Mouse (Mus musculus) MEL (cell line): Measurements from ENCODE around the gene Tmprss2. TPM values are rescaled to one million over a fixed set of nuclear protein-coding genes. Genes with fewer than 3 reads are reported as not detected.

Experiments used
- DNase-seq: peaks from one replicate; pipeline ENCODE4 v3.0.0; 2011; ENCODE audit warnings: low read depth, low spot score
- H3K27ac ChIP-seq: 2 replicates; pipeline ENCODE4 v1.5.1; 2012; ENCODE audit warnings: low read depth, mild to moderate bottlenecking, control low read depth, low read length, moderate library complexity; ENCODE audit not compliant: control insufficient read depth
- H3K27me3 ChIP-seq, 2 experiments: fragments of 150-350 bp in 1 of 2; sonication (generic) in 1 of 2; 2 replicates each; pipeline ENCODE4 v1.6.1; 2012; ENCODE audit warnings: low read length in 2 of 2, mild to moderate bottlenecking in 2 of 2, improper control_type of control experiment in 1 of 2, moderate library complexity in 1 of 2; ENCODE audit not compliant: insufficient read depth in 2 of 2, control insufficient read depth in 1 of 2
- H3K36me3 ChIP-seq, 2 experiments: 2 replicates each; pipeline ENCODE4 v1.6.1; 2012 to 2014; ENCODE audit warnings: low read length in 2 of 2, improper control_type of control experiment in 1 of 2, inconsistent platforms in 1 of 2, mild to moderate bottlenecking in 1 of 2; ENCODE audit not compliant: insufficient read depth in 2 of 2, control insufficient read depth in 1 of 2
- H3K4me1 ChIP-seq, 2 experiments: fragments of 150-350 bp in 1 of 2; sonication (generic) in 1 of 2; 2 replicates each; pipeline ENCODE4 v1.6.1; 2012; ENCODE audit warnings: low read length in 2 of 2, improper control_type of control experiment in 1 of 2, mild to moderate bottlenecking in 1 of 2; ENCODE audit not compliant: insufficient read depth in 2 of 2, control insufficient read depth in 1 of 2
- H3K4me3 ChIP-seq, 2 experiments: fragments of 150-350 bp in 1 of 2; sonication (generic) in 1 of 2; 2 replicates each; pipeline ENCODE4 v1.5.1; 2012; ENCODE audit warnings: low read depth in 2 of 2, low read length in 2 of 2, mild to moderate bottlenecking in 2 of 2, moderate library complexity in 2 of 2, control low read depth in 1 of 2, improper control_type of control experiment in 1 of 2; ENCODE audit not compliant: control insufficient read depth in 1 of 2, insufficient read depth in 1 of 2
- H3K79me2 ChIP-seq: 2 replicates; pipeline ENCODE4 v1.6.1; 2012; ENCODE audit warnings: mild to moderate bottlenecking, low read length, moderate library complexity; ENCODE audit not compliant: control insufficient read depth, poor library complexity, insufficient read depth
- H3K9ac ChIP-seq: 2 replicates; pipeline ENCODE4 v1.6.1; 2012; ENCODE audit warnings: low read depth, mild to moderate bottlenecking, control low read depth, low read length, moderate library complexity; ENCODE audit not compliant: control insufficient read depth, poor library complexity, severe bottlenecking
- H3K9me3 ChIP-seq: fragments of 150-350 bp; sonication (generic); replicated peaks from 2 replicates; pipeline ENCODE4 v1.6.1; 2012; ENCODE audit warnings: mild to moderate bottlenecking, low read length, improper control_type of control experiment, moderate library complexity; ENCODE audit not compliant: insufficient read depth
- BHLHE40 ChIP-seq: IDR thresholded peaks from 2 replicates; pipeline ENCODE4 v1.6.1; 2012; ENCODE audit warnings: low read depth, mild to moderate bottlenecking, inconsistent platforms, low read length, improper control_type of control experiment, borderline replicate concordance
- EP300 ChIP-seq, 2 experiments: IDR thresholded peaks; 2 replicates each; pipeline ENCODE4 v1.6.1; 2011; ENCODE audit warnings: improper control_type of control experiment in 2 of 2, low read length in 2 of 2, low read depth in 1 of 2, mild to moderate bottlenecking in 1 of 2
- ETS1 ChIP-seq: IDR thresholded peaks from 2 replicates; pipeline ENCODE4 v1.6.1; 2012; ENCODE audit warnings: low read depth, mild to moderate bottlenecking, inconsistent platforms, low read length, improper control_type of control experiment, moderate library complexity
- GATA1 ChIP-seq: IDR thresholded peaks from 2 replicates; pipeline ENCODE4 v1.6.1; 2011; ENCODE audit warnings: low read depth, low read length, improper control_type of control experiment
- HCFC1 ChIP-seq: IDR thresholded peaks from 2 replicates; pipeline ENCODE4 v1.6.1; 2012; ENCODE audit warnings: low read depth, mild to moderate bottlenecking, inconsistent platforms, low read length, improper control_type of control experiment, moderate library complexity
- JUND ChIP-seq: IDR thresholded peaks from 2 replicates; pipeline ENCODE4 v1.6.1; 2011; ENCODE audit warnings: low read depth, mild to moderate bottlenecking, improper control_type of control experiment, low read length
- KAT2A ChIP-seq: conservative IDR thresholded peaks from 2 replicates; pipeline ENCODE4 v1.6.1; 2012; ENCODE audit warnings: low read depth, low read length, improper control_type of control experiment, inconsistent platforms
- MAX ChIP-seq: IDR thresholded peaks from 2 replicates; pipeline ENCODE4 v1.6.1; 2011; ENCODE audit warnings: low read length, improper control_type of control experiment
- MEF2A ChIP-seq: IDR thresholded peaks from 2 replicates; pipeline ENCODE4 v1.6.1; 2014; ENCODE audit warnings: low read depth, mild to moderate bottlenecking, inconsistent platforms, low read length, improper control_type of control experiment; ENCODE audit not compliant: poor library complexity, insufficient replicate concordance, severe bottlenecking; ENCODE audit errors: extremely low read depth
- MXI1 ChIP-seq: IDR thresholded peaks from 2 replicates; pipeline ENCODE4 v1.6.1; 2011; ENCODE audit warnings: mild to moderate bottlenecking, low read depth, low read length, improper control_type of control experiment
- MYC ChIP-seq: IDR thresholded peaks from 2 replicates; pipeline ENCODE4 v1.6.1; 2011; ENCODE audit warnings: low read depth, mild to moderate bottlenecking, low read length, improper control_type of control experiment, moderate library complexity
- POLR2AphosphoS2 ChIP-seq: IDR thresholded peaks from 2 replicates; pipeline ENCODE4 v1.6.1; 2011; ENCODE audit warnings: low read length, improper control_type of control experiment
- POLR2AphosphoS5 ChIP-seq: IDR thresholded peaks from 2 replicates; pipeline ENCODE4 v1.6.1; 2012; ENCODE audit warnings: low read depth, borderline replicate concordance, mild to moderate bottlenecking, inconsistent platforms, low read length, moderate library complexity, mixed read lengths
- RAD21 ChIP-seq: IDR thresholded peaks from 2 replicates; pipeline ENCODE4 v1.6.1; 2011; ENCODE audit warnings: mild to moderate bottlenecking, low read depth, low read length, improper control_type of control experiment
- RCOR1 ChIP-seq: IDR thresholded peaks from 2 replicates; pipeline ENCODE4 v1.6.1; 2012; ENCODE audit warnings: low read depth, mild to moderate bottlenecking, inconsistent platforms, low read length, improper control_type of control experiment
- SIN3A ChIP-seq: IDR thresholded peaks from 2 replicates; pipeline ENCODE4 v1.6.1; 2012; ENCODE audit warnings: low read length, improper control_type of control experiment, inconsistent platforms
- SMC3 ChIP-seq: IDR thresholded peaks from 2 replicates; pipeline ENCODE4 v1.6.1; 2011; ENCODE audit warnings: low read depth, low read length, improper control_type of control experiment
- TAL1 ChIP-seq: IDR thresholded peaks from 2 replicates; pipeline ENCODE4 v1.6.1; 2012; ENCODE audit warnings: mild to moderate bottlenecking, inconsistent platforms, low read length, moderate library complexity, mixed read lengths
- TBP ChIP-seq: IDR thresholded peaks from 2 replicates; pipeline ENCODE4 v1.8.0; 2011; ENCODE audit warnings: low read depth, low read length, improper control_type of control experiment
- TCF12 ChIP-seq: IDR thresholded peaks from 2 replicates; pipeline ENCODE4 v1.6.1; 2014; ENCODE audit warnings: low read depth, mild to moderate bottlenecking, inconsistent platforms, low read length, improper control_type of control experiment, moderate library complexity
- UBTF ChIP-seq: IDR thresholded peaks from 2 replicates; pipeline ENCODE4 v1.6.1; 2012; ENCODE audit warnings: low read depth, mild to moderate bottlenecking, inconsistent platforms, low read length, improper control_type of control experiment, moderate library complexity, borderline replicate concordance; ENCODE audit not compliant: insufficient read depth
- USF1 ChIP-seq: IDR thresholded peaks from 2 replicates; pipeline ENCODE4 v1.6.1; 2014; ENCODE audit warnings: low read depth, mild to moderate bottlenecking, inconsistent platforms, low read length, improper control_type of control experiment, moderate library complexity
- ZC3H11A ChIP-seq: IDR thresholded peaks from 2 replicates; pipeline ENCODE4 v1.6.1; 2012; ENCODE audit warnings: low read depth, mild to moderate bottlenecking, inconsistent platforms, low read length, improper control_type of control experiment
- ZKSCAN1 ChIP-seq: IDR thresholded peaks from 2 replicates; pipeline ENCODE4 v1.6.1; 2012; ENCODE audit warnings: low read depth, mild to moderate bottlenecking, inconsistent platforms, low read length, improper control_type of control experiment, moderate library complexity
- ZMIZ1 ChIP-seq: IDR thresholded peaks from 2 replicates; pipeline ENCODE4 v1.6.1; 2012; ENCODE audit warnings: low read depth, mild to moderate bottlenecking, inconsistent platforms, low read length, improper control_type of control experiment, moderate library complexity
- polyA plus RNA-seq, 2 experiments: library from polyadenylated mRNA; stranded (reverse) in 1 of 2; unstranded in 1 of 2; fragments of >175 nt in 1 of 2; fragments of >200 nt in 1 of 2; gene quantifications; 2 replicates each; pipeline versions ENCODE4 v1.2.1 to v1.2.4; 2012; ENCODE audit warnings: low replicate concordance in 2 of 2, low read depth in 1 of 2; ENCODE audit not compliant: insufficient read length in 2 of 2, insufficient read depth in 1 of 2, missing spikeins in 1 of 2
- total RNA-seq: library from RNA; depleted of rRNA; stranded (reverse); fragments of 300-350 nt; gene quantifications from 2 replicates; pipeline ENCODE4 v1.2.3, GENCODE M21; 2012

The Tmprss2 gene
- total and polyA plus RNA-seq, 3 experiments: not detected

GRCm38 (mm10) chr16:97533126-97533525, 77.9 kb downstream of the Tmprss2 start:
- no peak overlapping the region for H3K9ac ChIP-seq
- no peaks in the 10 kb centered on the region for H3K27me3 ChIP-seq
- 0 out of 2 replicates have a peak, but pooled peaks have one; percentile 25 for TF ChIP-seq MXI1
- no peak for TF ChIP-seq POLR2AphosphoS5
- TF ChIP-seq MAX: no peak
- no peak for TF ChIP-seq MYC
- TF ChIP-seq KAT2A: no peak
- TF ChIP-seq POLR2AphosphoS2: no peak
- TF ChIP-seq ETS1: peak; percentile 58; the same call in 1 of the 2 replicates
- TF ChIP-seq TAL1: no peak
- TF ChIP-seq ZC3H11A: no peak
- peaks cover 6 to 14% of the 10 kb centered on the region in 2 experiments; a peak in 3 of 4 replicates for H3K4me1 ChIP-seq
- H3K36me3 ChIP-seq: peaks cover 0 to 3% of the 10 kb centered on the region in 2 experiments; a peak in 1 of 4 replicates
- no peaks in the 10 kb centered on the region for H3K79me2 ChIP-seq
- peak; percentile 29 for DNase-seq
- H3K4me3 ChIP-seq: no peak overlapping the region
- H3K27ac ChIP-seq: no peak overlapping the region
- H3K9me3 ChIP-seq: no peaks in the 10 kb centered on the region

GRCm38 (mm10) chr16:97529241-97529640, 81.8 kb downstream of the Tmprss2 start:
- no peaks in the 10 kb centered on the region for H3K36me3 ChIP-seq
- H3K79me2 ChIP-seq: no peaks in the 10 kb centered on the region
- H3K27ac ChIP-seq: no peak overlapping the region
- peaks cover 0 to under 1% of the 10 kb centered on the region in 2 experiments; a peak in 1 of 4 replicates for H3K4me1 ChIP-seq
- no peak overlapping the region for H3K4me3 ChIP-seq
- DNase-seq: no peak
- H3K27me3 ChIP-seq: no peaks in the 10 kb centered on the region
- H3K9me3 ChIP-seq: no peaks in the 10 kb centered on the region
- no peak overlapping the region for H3K9ac ChIP-seq
- TF ChIP-seq ZKSCAN1 (no peak), GATA1 (no peak), UBTF (no peak), MXI1 (no peak)

GRCm38 (mm10) chr16:97523024-97523423, 88.0 kb downstream of the Tmprss2 start:
- H3K9ac ChIP-seq: no peak overlapping the region
- peak; percentile 88 for DNase-seq
- H3K27me3 ChIP-seq: no peaks in the 10 kb centered on the region
- no peaks in the 10 kb centered on the region for H3K79me2 ChIP-seq
- peaks cover 0 to 3% of the 10 kb centered on the region in 2 experiments; a peak in 2 of 4 replicates for H3K36me3 ChIP-seq
- peaks cover 4 to 13% of the 10 kb centered on the region in 2 experiments; a peak in 3 of 4 replicates for H3K4me1 ChIP-seq
- H3K27ac ChIP-seq: no peak overlapping the region
- H3K9me3 ChIP-seq: no peaks in the 10 kb centered on the region
- H3K4me3 ChIP-seq: peak overlapping the region in 1 of 2 experiments; percentile 29; a peak in 1 of 4 replicates
- no peak for TF ChIP-seq TCF12
- TF ChIP-seq SMC3: peak; percentile 90
- no peak for TF ChIP-seq BHLHE40
- no peak for TF ChIP-seq KAT2A
- no peak for TF ChIP-seq MXI1
- TF ChIP-seq POLR2AphosphoS5: no peak
- no peak for TF ChIP-seq USF1
- 0 out of 2 replicates have a peak, but pooled peaks have one; percentile 19 for TF ChIP-seq HCFC1
- no peak for TF ChIP-seq EP300 (IDR thresholded peaks at IDR 0.05; ENCODE audit: low read depth in 1 of 2, low read length in 2 of 2)
- peak; percentile 67 for TF ChIP-seq RAD21
- TF ChIP-seq TBP: 0 out of 2 replicates have a peak, but pooled peaks have one; percentile 20
- peak; percentile 37; the same call in 1 of the 2 replicates for TF ChIP-seq SIN3A
- no peak for TF ChIP-seq MEF2A
- no peak for TF ChIP-seq JUND
- TF ChIP-seq ZC3H11A: peak; percentile 59
- no peak for TF ChIP-seq MAX
- TF ChIP-seq RCOR1: no peak
- TF ChIP-seq ZMIZ1: no peak
